Mouse (Mus musculus) midbrain, embryonic 16.5 days (tissue): ENCODE results near the gene Uchl3. TPM values are rescaled to one million over a fixed set of nuclear protein-coding genes. Genes with fewer than 3 reads are reported as not detected.

ENCODE experiments used
- ATAC-seq: fragments of 200-750 bp; cut with Nextera tagmentation; 2 replicates; pipeline ENCODE4 v1.8.0; 2017; ENCODE audit warnings: moderate TSS enrichment
- H3K27ac ChIP-seq: fragments of 300-500 bp; sonication (generic); 2 replicates; pipeline ENCODE4 v1.5.1; 2014; ENCODE audit warnings: mild to moderate bottlenecking, low read length, mixed read lengths
- H3K27me3 ChIP-seq: fragments of 300-500 bp; sonication (generic); 2 replicates; pipeline ENCODE4 v1.6.1; 2014; ENCODE audit warnings: low read depth, low read length, mixed read lengths; ENCODE audit not compliant: control insufficient read depth, insufficient read depth
- H3K36me3 ChIP-seq: fragments of 300-500 bp; sonication (generic); 2 replicates; pipeline ENCODE4 v1.6.1; 2014; ENCODE audit warnings: mild to moderate bottlenecking, low read length, moderate library complexity, mixed read lengths; ENCODE audit not compliant: control insufficient read depth, insufficient read depth
- H3K4me1 ChIP-seq: fragments of 300-500 bp; sonication (generic); 2 replicates; pipeline ENCODE4 v1.6.1; 2014; ENCODE audit warnings: mild to moderate bottlenecking, low read length, mixed read lengths; ENCODE audit not compliant: control insufficient read depth, insufficient read depth
- H3K4me2 ChIP-seq: fragments of 300-500 bp; sonication (generic); 2 replicates; pipeline ENCODE4 v1.6.1; 2014; ENCODE audit warnings: mild to moderate bottlenecking, low read length, mixed read lengths
- H3K4me3 ChIP-seq: fragments of 300-500 bp; sonication (generic); 2 replicates; pipeline ENCODE4 v1.5.1; 2014; ENCODE audit warnings: low read depth, mild to moderate bottlenecking, low read length, moderate library complexity, mixed read lengths
- H3K9ac ChIP-seq: fragments of 300-500 bp; sonication (generic); 2 replicates; pipeline ENCODE4 v1.6.1; 2014; ENCODE audit warnings: low read depth, low read length, mixed read lengths
- H3K9me3 ChIP-seq: fragments of 300-500 bp; sonication (generic); replicated peaks from 2 replicates; pipeline ENCODE4 v1.6.1; 2014; ENCODE audit warnings: mild to moderate bottlenecking, low read length, mixed read lengths; ENCODE audit not compliant: control insufficient read depth, poor library complexity, severe bottlenecking
- WGBS: fragments of 180-500 bp; shearing (Covaris S2); extraction: QIAGEN DNeasy Blood & Tissue Kit; methylation state at CpG from one replicate; pipeline ENCODE4 v1.1.7; 2014; 5-methylcytosine and 5-hydroxymethylcytosine counted together
- polyA plus RNA-seq: library from polyadenylated mRNA; unstranded; fragments of >200 nt; fragmentation: Nextera tagmentation; extraction: Ambion mirVana; gene quantifications from 2 replicates; pipeline ENCODE4 v1.2.1, GENCODE M21; 2015

The Uchl3 gene
- polyA plus RNA-seq, 1 experiment from 2014 or later: 280 TPM

- Histone ChIP-seq H3K4me3 (no peak overlapping the region), H3K4me1 (no peaks in the 10 kb centered on the region), H3K4me2 (no peak overlapping the region), H3K9me3 (no peaks in the 10 kb centered on the region), H3K9ac (no peak overlapping the region), H3K27me3 (no peaks in the 10 kb centered on the region), H3K36me3 (no peaks in the 10 kb centered on the region), H3K27ac (no peak overlapping the region)
- no peak for ATAC-seq
- 94% methylated on average over 5 of the region's 5 CpGs for WGBS
These were observed 53.3 kb downstream of the Uchl3 start for GRCm38 (mm10) chr14:101707088-101707487.

- H3K27me3 ChIP-seq: no peaks in the 10 kb centered on the region
- no peak for ATAC-seq
These were observed 60.6 kb downstream of the Uchl3 start for GRCm38 (mm10) chr14:101714414-101714813.

GRCm38 (mm10) chr14:101729237-101729971 is 75.6 kb downstream of the Uchl3 start, which contains the start of the genes Gm9922 and Lmo7:
Gene Gm9922 (minus strand): TSS chr14:101729814.
Gene Lmo7 (plus strand): TSS chr14:101729957.
- peaks cover 26% of the 10 kb centered on the region for H3K27me3 ChIP-seq
- no peak within 1 kb of the TSS for H3K27ac ChIP-seq
- H3K36me3 ChIP-seq: no peaks in the 10 kb centered on the region
- WGBS: under 1% methylated on average over 47 of the region's 51 CpGs
- ATAC-seq: peak; percentile 83
- H3K4me3 ChIP-seq: peak within 1 kb of the TSS; percentile 66
- peak within 1 kb of the TSS; percentile 100 for H3K4me2 ChIP-seq
- peaks cover 3% of the 10 kb centered on the region; the same call in 1 of the 2 replicates for H3K4me1 ChIP-seq
- H3K9me3 ChIP-seq: no peaks in the 10 kb centered on the region
- H3K9ac ChIP-seq: peak within 1 kb of the TSS; percentile 61

More at GRCm38 (mm10) chr14:101714414-101714813, 60.6 kb downstream of the Uchl3 start:
- H3K4me2 ChIP-seq: no peak overlapping the region
- H3K36me3 ChIP-seq: no peaks in the 10 kb centered on the region
- no peaks in the 10 kb centered on the region for H3K9me3 ChIP-seq
- H3K27ac ChIP-seq: no peak overlapping the region
- H3K4me3 ChIP-seq: no peak overlapping the region
- H3K4me1 ChIP-seq: no peaks in the 10 kb centered on the region
- 47% methylated on average over 2 of the region's 2 CpGs for WGBS
- H3K9ac ChIP-seq: no peak overlapping the region

- peaks cover 3% of the 10 kb centered on the region; the same call in 1 of the 2 replicates for H3K4me1 ChIP-seq
- no peak overlapping the region for H3K27ac ChIP-seq
- H3K9me3 ChIP-seq: no peaks in the 10 kb centered on the region
- peaks cover 26% of the 10 kb centered on the region for H3K27me3 ChIP-seq
- H3K9ac ChIP-seq: peak overlapping the region; percentile 61
- peak; percentile 55 for ATAC-seq
- peak overlapping the region; percentile 100 for H3K4me2 ChIP-seq
- peak overlapping the region; percentile 66 for H3K4me3 ChIP-seq
- 1% methylated on average over 28 of the region's 28 CpGs for WGBS
- no peaks in the 10 kb centered on the region for H3K36me3 ChIP-seq
These were observed 76.4 kb downstream of the Uchl3 start for GRCm38 (mm10) chr14:101729972-101730692.

- ATAC-seq: no peak
- peaks cover 3% of the 10 kb centered on the region; the same call in 1 of the 2 replicates for H3K4me1 ChIP-seq
- H3K4me3 ChIP-seq: no peak overlapping the region
- no peak overlapping the region for H3K9ac ChIP-seq
- H3K9me3 ChIP-seq: no peaks in the 10 kb centered on the region
- no peaks in the 10 kb centered on the region for H3K36me3 ChIP-seq
- peaks cover 17% of the 10 kb centered on the region for H3K27me3 ChIP-seq
- H3K27ac ChIP-seq: no peak overlapping the region
- H3K4me2 ChIP-seq: no peak overlapping the region
- WGBS: 27% methylated on average over 10 of the region's 10 CpGs
These were observed 80.0 kb downstream of the Uchl3 start for GRCm38 (mm10) chr14:101733542-101734303.

- Histone ChIP-seq H3K36me3 (no peaks in the 10 kb centered on the region), H3K9me3 (no peaks in the 10 kb centered on the region), H3K4me1 (no peaks in the 10 kb centered on the region), H3K27me3 (no peaks in the 10 kb centered on the region), H3K4me2 (no peak overlapping the region), H3K4me3 (no peak overlapping the region), H3K9ac (no peak overlapping the region), H3K27ac (no peak overlapping the region)
- no peak for ATAC-seq
- 84% methylated on average over 4 of the region's 4 CpGs for WGBS
These were observed 83.7 kb downstream of the Uchl3 start for GRCm38 (mm10) chr14:101737501-101737900.

Other genes with a start within 250 kb of the Uchl3 start
- 8.1 and 9.4 TPM in 2 replicates for gene Tbc1d4, start 44.8 kb upstream of the Uchl3 start, polyA plus RNA-seq
- 84.8 and 92.2 TPM in 2 replicates for gene Commd6, start 13.3 kb upstream of the Uchl3 start, polyA plus RNA-seq
- gene Gm9922, start 75.8 kb downstream of the Uchl3 start, polyA plus RNA-seq: 0.50 TPM in 1 of 2 replicates, not detected in the other
- 2.5 and 3.8 TPM in 2 replicates for gene Lmo7, start 76.0 kb downstream of the Uchl3 start, polyA plus RNA-seq